Mouse (Mus musculus) bone marrow macrophage, adult 2 months (primary cell): ENCODE measurements at regions not wholly inside any gene's neighbourhood (a gene's known extent, or its start where the extent isn't known, plus 50 kb on each side); places are given as distances from the start of the nearest gene placed in this dataset.

Experiments
- CTCF ChIP-seq: IDR thresholded peaks from 2 replicates; pipeline ENCODE4 v1.5.1; 2012; ENCODE audit warnings: low read depth, mild to moderate bottlenecking, low read length, moderate library complexity
- POLR2A ChIP-seq: IDR thresholded peaks from 2 replicates; pipeline ENCODE4 v1.6.1; 2012; ENCODE audit warnings: mild to moderate bottlenecking, low read depth, low read length, borderline replicate concordance

DNA sequence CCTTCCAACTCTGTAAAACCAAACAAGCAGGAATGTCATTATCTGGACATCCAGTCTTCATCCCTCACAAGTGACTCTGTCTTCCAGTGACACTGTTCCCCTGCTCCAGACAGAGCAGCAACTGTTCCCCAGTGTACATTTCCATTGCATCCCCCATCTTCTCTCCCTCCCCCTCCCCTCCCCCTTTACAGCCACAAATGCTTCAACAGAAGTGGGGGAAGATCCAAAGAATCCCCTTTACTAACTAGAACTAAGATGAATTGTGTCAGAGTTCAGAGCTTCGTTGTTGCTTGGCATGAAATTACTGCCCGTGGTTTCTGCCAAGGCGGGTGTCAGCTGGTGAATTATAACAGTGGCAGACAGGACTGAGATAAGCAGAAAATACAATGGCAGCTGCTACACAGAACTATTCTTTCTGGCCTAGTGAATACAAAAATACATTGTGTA lies 673.7 kb upstream of the Marcks start:
- TF ChIP-seq CTCF (no peak), POLR2A (no peak)
